Mouse (Mus musculus) hindbrain, embryonic 16.5 days (tissue): ENCODE results near the gene Gm3776. TPM values are rescaled to one million over a fixed set of nuclear protein-coding genes. Genes with fewer than 3 reads are reported as not detected.
"Not testable (repeated sequence)": the region's sequence is repeated elsewhere in the genome, so short reads cannot be mapped to it uniquely, and the experiment has no call there.

Experiments used
- ATAC-seq: fragments of 200-750 bp; cut with Nextera tagmentation; 2 replicates; pipeline ENCODE4 v1.8.0; 2017; ENCODE audit warnings: moderate TSS enrichment, moderate library complexity
- H3K27ac ChIP-seq: fragments of 300-500 bp; sonication (generic); 2 replicates; pipeline ENCODE4 v1.5.1; 2014; ENCODE audit warnings: low read depth, mild to moderate bottlenecking, control low read depth, low read length, moderate library complexity
- H3K27me3 ChIP-seq: fragments of 300-500 bp; sonication (generic); replicated peaks from 2 replicates; pipeline ENCODE4 v1.6.1; 2014; ENCODE audit warnings: low read length; ENCODE audit not compliant: control insufficient read depth, insufficient read depth
- H3K36me3 ChIP-seq: fragments of 300-500 bp; sonication (generic); 2 replicates; pipeline ENCODE4 v1.6.1; 2014; ENCODE audit warnings: mild to moderate bottlenecking, low read length, moderate library complexity, mixed read lengths; ENCODE audit not compliant: control insufficient read depth, insufficient read depth
- H3K4me1 ChIP-seq: fragments of 300-500 bp; sonication (generic); 2 replicates; pipeline ENCODE4 v1.6.1; 2014; ENCODE audit warnings: low read depth, low read length; ENCODE audit not compliant: control insufficient read depth, insufficient read depth
- H3K4me2 ChIP-seq: fragments of 300-500 bp; sonication (generic); 2 replicates; pipeline ENCODE4 v1.6.1; 2014; ENCODE audit warnings: mild to moderate bottlenecking, low read length, control low read depth, moderate library complexity
- H3K4me3 ChIP-seq: fragments of 300-500 bp; sonication (generic); 2 replicates; pipeline ENCODE4 v1.5.1; 2014; ENCODE audit warnings: mild to moderate bottlenecking, low read length, control low read depth, moderate library complexity
- H3K9ac ChIP-seq: fragments of 300-500 bp; sonication (generic); 2 replicates; pipeline ENCODE4 v1.6.1; 2014; ENCODE audit warnings: low read depth, mild to moderate bottlenecking, control low read depth, low read length, moderate library complexity
- H3K9me3 ChIP-seq: fragments of 300-500 bp; sonication (generic); 2 replicates; pipeline ENCODE4 v1.6.1; 2014; ENCODE audit warnings: mild to moderate bottlenecking, low read length, moderate library complexity; ENCODE audit not compliant: control insufficient read depth
- WGBS: fragments of 180-500 bp; shearing (Covaris S2); extraction: QIAGEN DNeasy Blood & Tissue Kit; methylation state at CpG from one replicate; pipeline ENCODE4 v1.1.7; 2014; 5-methylcytosine and 5-hydroxymethylcytosine counted together
- polyA plus RNA-seq: library from polyadenylated mRNA; unstranded; fragments of >200 nt; fragmentation: Nextera tagmentation; extraction: Ambion mirVana; gene quantifications from 2 replicates; pipeline ENCODE4 v1.2.1, GENCODE M21; 2015

Gm3776 gene
- polyA plus RNA-seq = not detected in 2 replicates

GRCm38 (mm10) chr9:78256914-78257313 lies at the start of gene Gm3776:
TSS of gene Gm3776 (plus strand) at chr9:78257129.
- H3K27ac ChIP-seq, H3K4me3 ChIP-seq, H3K4me1 ChIP-seq, H3K9me3 ChIP-seq, H3K27me3 ChIP-seq, H3K36me3 ChIP-seq, H3K4me2 ChIP-seq, H3K9ac ChIP-seq, ATAC-seq: not testable (repeated sequence)
- WGBS = 88% methylated on average over 1 of the region's 3 CpGs

GRCm38 (mm10) chr9:78208956-78209355 lies 48.0 kb upstream of the Gm3776 start:
- Histone ChIP-seq H3K4me3 (no peak overlapping the region), H3K27ac (no peak overlapping the region), H3K36me3 (no peaks in the 10 kb centered on the region), H3K4me2 (no peak overlapping the region), H3K9me3 (no peaks in the 10 kb centered on the region), H3K9ac (no peak overlapping the region), H3K4me1 (no peaks in the 10 kb centered on the region), H3K27me3 (no peaks in the 10 kb centered on the region)
- 76% methylated on average over 4 of the region's 4 CpGs for WGBS
- ATAC-seq = no peak

GRCm38 (mm10) chr9:78210079-78210478 lies 46.9 kb upstream of the Gm3776 start:
- no peak overlapping the region for H3K4me3 ChIP-seq
- no peaks in the 10 kb centered on the region for H3K9me3 ChIP-seq
- H3K27ac ChIP-seq = no peak overlapping the region
- no peaks in the 10 kb centered on the region for H3K36me3 ChIP-seq
- no peak for ATAC-seq
- WGBS = 92% methylated on average over 3 of the region's 3 CpGs
- no peaks in the 10 kb centered on the region for H3K4me1 ChIP-seq
- no peak overlapping the region for H3K4me2 ChIP-seq
- H3K27me3 ChIP-seq = no peaks in the 10 kb centered on the region
- no peak overlapping the region for H3K9ac ChIP-seq

GRCm38 (mm10) chr9:78210821-78211220 lies 46.1 kb upstream of the Gm3776 start:
- no peak for ATAC-seq
- no peak overlapping the region for H3K4me3 ChIP-seq
- H3K4me2 ChIP-seq = no peak overlapping the region
- H3K4me1 ChIP-seq = no peaks in the 10 kb centered on the region
- H3K9me3 ChIP-seq = no peaks in the 10 kb centered on the region
- H3K27me3 ChIP-seq = no peaks in the 10 kb centered on the region
- H3K9ac ChIP-seq = no peak overlapping the region
- no peak overlapping the region for H3K27ac ChIP-seq
- H3K36me3 ChIP-seq = no peaks in the 10 kb centered on the region
- WGBS = 87% methylated on average over 2 of the region's 2 CpGs

GRCm38 (mm10) chr9:78211521-78211920 lies 45.4 kb upstream of the Gm3776 start:
- no peak overlapping the region for H3K4me3 ChIP-seq
- 93% methylated on average over 3 of the region's 3 CpGs for WGBS
- H3K27me3 ChIP-seq = no peaks in the 10 kb centered on the region
- H3K27ac ChIP-seq = no peak overlapping the region
- H3K9ac ChIP-seq = no peak overlapping the region
- H3K4me1 ChIP-seq = no peaks in the 10 kb centered on the region
- ATAC-seq = no peak
- no peak overlapping the region for H3K4me2 ChIP-seq
- H3K36me3 ChIP-seq = no peaks in the 10 kb centered on the region
- no peaks in the 10 kb centered on the region for H3K9me3 ChIP-seq

- no peak overlapping the region for H3K27ac ChIP-seq
- H3K4me3 ChIP-seq = no peak overlapping the region
- H3K9me3 ChIP-seq = no peaks in the 10 kb centered on the region
- H3K9ac ChIP-seq = no peak overlapping the region
- H3K4me1 ChIP-seq = no peaks in the 10 kb centered on the region
- H3K27me3 ChIP-seq = no peaks in the 10 kb centered on the region
- ATAC-seq = no peak
- H3K36me3 ChIP-seq = no peaks in the 10 kb centered on the region
- whole genome bisulfite sequencing = 87% methylated on average over 7 of the region's 7 CpGs
- H3K4me2 ChIP-seq = no peak overlapping the region
These were observed 44.4 kb upstream of the Gm3776 start for GRCm38 (mm10) chr9:78212341-78213049.

GRCm38 (mm10) chr9:78217074-78217473 lies 39.9 kb upstream of the Gm3776 start:
- no peak overlapping the region for H3K4me2 ChIP-seq
- no peaks in the 10 kb centered on the region for H3K4me1 ChIP-seq
- WGBS = 85% methylated on average over 4 of the region's 4 CpGs
- no peaks in the 10 kb centered on the region for H3K36me3 ChIP-seq
- H3K27ac ChIP-seq = no peak overlapping the region
- H3K9me3 ChIP-seq = no peaks in the 10 kb centered on the region
- no peaks in the 10 kb centered on the region for H3K27me3 ChIP-seq
- no peak for ATAC-seq
- H3K4me3 ChIP-seq = no peak overlapping the region
- no peak overlapping the region for H3K9ac ChIP-seq

- ATAC-seq = no peak
- 78% methylated on average over 8 of the region's 8 CpGs for WGBS
- Histone ChIP-seq H3K9ac (no peak overlapping the region), H3K36me3 (no peaks in the 10 kb centered on the region), H3K27me3 (no peaks in the 10 kb centered on the region), H3K9me3 (no peaks in the 10 kb centered on the region), H3K27ac (no peak overlapping the region), H3K4me2 (no peak overlapping the region), H3K4me3 (no peak overlapping the region), H3K4me1 (no peaks in the 10 kb centered on the region)
These were observed 34.3 kb upstream of the Gm3776 start for GRCm38 (mm10) chr9:78222616-78223015.

- Histone ChIP-seq H3K4me1 (no peaks in the 10 kb centered on the region), H3K36me3 (no peaks in the 10 kb centered on the region), H3K27me3 (no peaks in the 10 kb centered on the region), H3K9ac (no peak overlapping the region), H3K4me3 (no peak overlapping the region), H3K27ac (no peak overlapping the region), H3K4me2 (no peak overlapping the region), H3K9me3 (no peaks in the 10 kb centered on the region)
- WGBS = 82% methylated on average over 10 of the region's 10 CpGs
- ATAC-seq = no peak
These were observed 33.6 kb upstream of the Gm3776 start for GRCm38 (mm10) chr9:78223221-78223902.
